Mouse (Mus musculus) mature B cell (primary cell): Measurements from ENCODE around the gene Mzf1.
"Not testable (repeated sequence)": the region's sequence is repeated elsewhere in the genome, so short reads cannot be mapped to it uniquely, and the experiment has no call there.

ENCODE experiments used
- in situ Hi-C: fragments of 300-500 bp; cut with MboI; formaldehyde crosslinking; loops from 2 replicates; pipeline ENCODE4 v1.14.3; 2019

The Mzf1 gene

GRCm38 (mm10) chr7:13054287-13055010, at the start of gene Mzf1:
Mzf1 (minus strand) TSS chr7:13054764.
- in situ Hi-C loops, result no loop called here

- in situ Hi-C loops, result no loop called here
Observed at GRCm38 (mm10) chr7:13095073-13095472, 40.5 kb upstream of the Mzf1 start, which contains the start of gene Vmn1r85. Vmn1r85 (minus strand) TSS chr7:13095173.

DNA sequence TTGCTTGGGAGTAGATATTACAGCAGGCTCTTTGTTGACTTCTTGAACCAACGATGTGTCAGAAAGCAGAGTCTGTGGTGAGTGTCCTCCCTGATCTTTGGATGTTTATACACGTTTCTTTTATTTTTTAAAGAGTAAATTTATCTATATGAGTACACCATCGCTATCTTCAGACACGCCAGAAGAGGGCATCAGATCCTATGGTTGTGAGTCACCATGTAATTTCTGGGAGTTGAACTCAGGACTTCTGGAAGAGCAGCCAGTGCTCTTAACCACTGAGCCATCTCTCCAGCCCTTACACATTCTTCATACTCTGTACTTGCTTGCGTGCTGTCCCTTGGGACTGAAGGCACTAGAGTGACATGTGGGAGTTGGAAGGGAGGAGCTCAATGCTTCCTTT, 17.7 kb upstream of the Mzf1 start:
- in situ Hi-C loops, result no loop called here

GRCm38 (mm10) chr7:13063399-13063798, 8.8 kb upstream of the Mzf1 start:
- in situ Hi-C loops, result not testable (repeated sequence)

GRCm38 (mm10) chr7:13059536-13059935, 5.0 kb upstream of the Mzf1 start:
- in situ Hi-C loops, result no loop called here

DNA sequence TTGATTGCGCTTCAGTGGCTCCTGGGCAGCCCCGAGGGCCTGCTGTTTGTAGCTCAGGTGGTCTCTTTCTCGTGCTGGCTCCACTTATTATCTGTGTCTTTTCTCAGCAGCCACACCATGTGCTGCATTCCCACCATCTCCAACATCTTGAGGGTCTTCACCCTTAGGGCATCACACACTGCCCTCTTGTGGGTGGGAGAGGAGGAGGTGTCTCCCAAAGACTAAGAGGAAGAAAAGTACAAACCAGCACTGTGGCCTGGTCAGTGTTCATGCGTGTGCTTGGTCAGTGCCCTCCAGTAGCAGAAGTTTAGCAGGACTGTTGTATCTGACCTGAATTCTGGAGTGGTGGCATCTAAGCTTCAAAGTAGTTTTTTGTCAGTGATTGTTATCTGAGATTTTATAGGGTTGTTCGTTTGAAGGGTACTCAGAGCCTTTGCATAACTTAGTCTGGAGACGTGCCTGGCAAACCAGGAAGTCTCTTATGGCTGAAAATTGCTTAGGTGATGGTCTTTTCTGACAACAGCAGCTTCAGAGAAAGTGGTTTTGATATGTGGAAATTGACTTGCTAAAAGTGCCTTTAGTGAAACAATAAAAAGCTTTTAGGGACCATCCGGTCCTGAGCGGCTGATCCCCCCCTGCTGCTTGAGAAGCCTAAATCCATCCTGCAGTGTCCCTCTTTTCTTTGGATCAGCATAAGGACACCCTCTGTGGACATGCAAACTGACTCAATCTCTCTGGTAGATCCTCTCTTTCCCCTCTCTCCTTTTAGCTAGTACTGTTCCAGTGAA, 2.5 kb upstream of the Mzf1 start:
- in situ Hi-C loops, result no loop called here

- in situ Hi-C loops, result no loop called here
Observed at GRCm38 (mm10) chr7:13053961-13054286, 640 bp downstream of the Mzf1 start.

DNA sequence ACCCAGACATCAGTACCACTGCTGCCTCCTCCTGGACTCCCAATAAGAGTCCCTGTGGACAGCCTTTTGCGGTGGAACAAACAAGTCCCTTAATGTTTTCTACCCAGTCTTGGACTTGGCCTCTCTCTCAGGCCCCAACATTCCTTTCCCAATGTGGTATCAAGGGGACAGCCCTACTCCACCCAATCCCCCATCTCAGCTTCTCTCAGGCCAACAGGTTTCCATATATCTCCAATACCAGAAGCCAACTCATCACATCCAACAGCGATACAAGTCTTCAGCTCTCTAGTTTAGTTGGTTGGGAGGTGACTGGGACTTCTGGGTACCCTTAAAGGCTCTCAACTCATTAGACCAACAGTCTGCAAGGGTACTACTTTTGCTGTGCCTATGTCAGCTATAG, 1.1 kb downstream of the Mzf1 start:
- in situ Hi-C loops, result no loop called here

DNA sequence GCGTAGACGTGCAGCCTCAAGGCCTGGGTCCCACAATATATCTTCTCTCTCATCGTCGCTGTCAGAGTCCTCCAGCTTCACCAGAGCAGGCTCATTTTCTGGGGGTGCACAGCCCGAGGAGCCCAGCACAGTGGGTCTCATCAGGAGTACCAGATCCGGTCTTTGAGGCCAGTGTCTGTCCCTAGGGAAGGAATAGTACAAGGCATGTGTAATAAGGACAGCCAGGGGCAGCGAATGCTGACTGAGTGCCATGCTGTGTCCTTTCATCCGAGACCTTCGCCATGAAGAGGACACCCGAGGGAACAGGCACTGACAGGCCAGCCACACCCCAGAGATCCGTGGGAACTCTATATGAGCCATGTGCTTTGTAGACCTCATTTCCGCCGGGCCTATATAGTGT, 1.6 kb downstream of the Mzf1 start:
- in situ Hi-C loops, result no loop called here

DNA sequence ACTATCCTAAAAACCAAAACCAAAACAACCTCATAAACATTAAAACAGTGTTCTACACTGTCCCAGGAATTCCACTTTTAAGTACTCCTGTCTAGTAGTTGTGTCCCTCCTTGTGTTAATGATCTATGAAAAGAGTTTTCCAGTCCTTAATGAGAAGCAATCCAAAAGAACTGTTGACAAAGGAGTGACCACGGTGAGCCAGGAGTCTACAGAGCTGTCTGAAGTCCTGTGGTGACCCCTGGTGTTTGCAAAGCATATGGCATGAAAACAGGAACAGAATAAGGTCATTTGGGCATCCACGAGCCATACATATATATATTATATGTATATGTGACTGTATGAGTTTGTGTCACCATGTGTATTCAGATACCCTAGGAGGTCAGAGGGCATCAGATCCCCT, 8.5 kb downstream of the Mzf1 start:
- in situ Hi-C loops, result no loop called here

DNA sequence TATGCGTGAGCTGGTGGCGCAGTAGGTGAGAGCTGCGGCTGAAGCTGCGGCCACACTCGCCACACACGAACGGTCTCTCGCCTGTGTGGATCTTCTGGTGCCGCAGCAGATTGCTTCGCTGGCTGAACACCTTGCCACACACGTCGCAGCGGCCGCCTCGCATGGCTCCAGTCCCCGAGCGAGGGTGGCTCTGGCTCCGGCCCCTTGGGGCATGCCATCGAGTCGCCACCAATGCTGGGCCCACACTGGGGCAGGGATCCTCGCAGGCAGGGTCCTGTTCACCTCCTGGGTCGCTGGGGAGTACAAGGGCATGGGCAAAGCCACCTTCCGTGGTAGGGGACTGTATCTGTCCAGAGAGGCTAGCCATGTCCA, 10.3 kb downstream of the Mzf1 start:
- in situ Hi-C loops, result loop anchor here (5.0 kb wide), 1 partner anchor 37 kb away; no protein-coding TSS in a partner anchor

DNA sequence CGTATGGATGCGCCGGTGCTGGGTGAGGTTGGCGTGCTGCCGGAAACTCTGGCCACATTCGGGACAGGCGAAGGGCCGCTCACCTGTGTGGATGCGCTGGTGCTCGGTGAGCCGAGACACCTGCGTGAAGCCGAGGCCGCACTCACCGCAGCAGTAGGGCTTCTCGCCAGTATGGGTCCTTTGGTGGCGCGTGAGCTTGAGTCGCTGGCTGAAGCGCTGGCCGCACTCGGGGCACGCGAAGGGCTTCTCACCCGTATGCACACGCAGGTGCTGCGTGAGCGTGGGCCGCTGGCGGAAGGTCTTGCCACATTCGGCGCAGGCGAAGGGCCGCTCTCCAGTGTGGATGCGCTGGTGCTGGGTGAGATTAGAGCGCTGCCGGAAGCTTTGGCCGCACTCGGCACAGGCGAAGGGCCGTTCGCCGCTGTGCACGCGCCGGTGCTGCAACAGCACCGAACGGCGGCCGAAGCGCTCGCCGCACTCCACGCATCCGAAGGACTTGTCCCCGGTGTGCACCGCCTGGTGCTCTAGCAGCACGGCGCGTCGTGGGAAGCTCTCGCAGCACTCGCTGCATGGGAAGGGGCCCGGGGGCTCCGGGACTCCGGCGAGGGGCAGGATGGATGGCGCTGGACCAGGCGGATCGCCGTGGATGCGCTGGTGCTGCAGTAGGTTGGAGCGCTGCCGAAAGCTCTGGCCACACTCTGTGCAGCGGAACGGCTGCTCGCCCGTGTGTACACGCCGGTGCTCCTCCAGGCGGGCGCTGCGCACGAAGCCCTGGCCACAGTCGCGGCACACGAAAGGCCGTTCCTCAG, 10.9 kb downstream of the Mzf1 start:
- in situ Hi-C loops, result loop anchor here (5.0 kb wide), 1 partner anchor 36 kb away; no protein-coding TSS in a partner anchor

DNA sequence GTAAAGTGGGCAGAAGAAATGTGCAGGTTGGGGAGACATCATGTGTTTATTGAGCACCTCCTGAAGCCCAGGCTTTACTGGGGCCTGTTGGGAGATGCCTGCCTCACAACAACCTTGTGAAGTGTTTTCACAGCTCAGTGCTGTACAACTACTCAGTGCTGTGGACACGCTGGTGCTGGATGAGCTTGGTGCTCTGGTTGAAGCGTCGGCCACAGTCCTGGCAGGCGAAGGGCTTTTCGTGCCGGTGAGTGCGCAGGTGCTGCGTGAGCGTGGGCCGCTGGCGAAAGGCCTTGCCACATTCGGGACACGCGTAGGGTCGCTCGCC, 11.5 kb downstream of the Mzf1 start:
- in situ Hi-C loops, result loop anchor here (5.0 kb wide), 1 partner anchor 36 kb away; no protein-coding TSS in a partner anchor

GRCm38 (mm10) chr7:13042511-13042910, 12.1 kb downstream of the Mzf1 start:
- in situ Hi-C loops, result loop anchor here (5.0 kb wide), 1 partner anchor 35 kb away; no protein-coding TSS in a partner anchor

DNA sequence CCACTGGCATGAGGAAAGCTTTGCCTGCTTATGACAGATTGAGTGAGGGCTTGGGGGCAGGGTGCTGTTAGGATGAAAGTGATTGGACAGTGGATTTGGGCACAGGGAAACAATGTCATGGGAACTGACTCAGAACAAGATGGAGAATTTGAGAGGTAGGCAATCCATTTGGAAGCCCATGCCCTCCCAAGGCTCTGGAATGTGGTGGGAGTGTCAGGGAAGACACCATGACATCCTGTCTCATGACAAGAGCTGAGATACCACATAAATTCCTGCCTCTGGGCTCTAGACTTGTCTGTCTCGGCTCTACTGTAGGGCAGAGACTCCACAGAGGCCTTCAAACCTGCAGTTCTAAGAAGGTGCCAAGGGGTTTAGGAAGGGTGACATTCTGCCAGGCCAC, 13.3 kb downstream of the Mzf1 start:
- in situ Hi-C loops, result loop anchor here (5.0 kb wide), 1 partner anchor 34 kb away; no protein-coding TSS in a partner anchor

DNA sequence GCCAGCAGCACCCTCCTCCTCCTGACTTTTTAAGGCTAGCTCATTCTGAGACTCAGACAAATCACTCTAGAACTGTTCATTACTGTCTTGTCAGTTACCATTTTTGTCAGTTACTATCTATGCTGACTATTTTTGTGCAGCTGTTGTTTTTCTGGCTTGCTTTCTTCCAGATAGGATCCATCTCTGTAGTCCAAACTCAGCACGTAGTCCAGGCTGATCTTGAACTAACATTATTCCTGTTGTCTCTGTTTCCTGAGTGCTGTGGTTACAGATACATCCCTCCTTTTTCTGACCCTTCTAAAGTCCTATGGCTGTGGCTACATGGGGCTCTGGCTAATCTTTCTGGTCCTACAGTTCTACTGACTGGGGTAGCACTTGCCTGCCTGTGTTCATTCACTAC, 15.4 kb downstream of the Mzf1 start:
- in situ Hi-C loops, result no loop called here

- in situ Hi-C loops, result no loop called here
Observed at GRCm38 (mm10) chr7:13038621-13039169, 15.9 kb downstream of the Mzf1 start.

DNA sequence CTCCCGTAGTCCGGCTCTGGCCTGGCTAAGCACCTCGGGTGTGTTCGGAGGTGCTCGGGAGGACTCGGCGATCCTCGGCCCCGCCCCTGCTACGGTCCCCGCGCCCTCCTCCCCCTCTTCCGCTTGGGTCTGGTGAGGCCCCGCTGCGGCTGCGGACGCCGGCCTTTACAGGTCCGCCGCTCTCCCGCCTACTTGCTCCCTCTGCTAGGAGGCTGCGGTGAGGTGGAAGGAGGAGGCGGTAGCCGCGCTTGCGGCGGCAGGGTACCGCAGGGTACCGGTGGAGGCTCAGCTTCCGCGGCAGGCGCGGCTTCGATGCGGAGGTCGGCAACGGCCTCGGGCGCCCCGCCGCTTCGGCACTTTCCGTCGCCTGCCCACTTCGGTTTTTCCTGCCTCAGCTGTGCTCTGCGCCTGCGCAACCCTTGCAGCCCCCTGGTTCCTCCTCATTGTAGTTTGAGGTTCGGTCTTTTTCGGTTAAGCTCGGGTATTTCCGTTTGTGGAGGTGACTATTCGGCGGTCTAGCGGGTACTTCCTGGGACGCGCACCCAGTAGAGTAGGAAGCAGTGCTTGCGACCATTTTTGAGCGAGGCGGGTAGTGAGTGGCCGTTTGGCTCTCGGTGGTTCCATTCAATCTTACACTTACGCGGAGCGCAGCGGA, 16.5 kb downstream of the Mzf1 start, which contains the start of gene Ube2m:
Gene Ube2m, minus strand, starts transcription at position 375 of the 655 bp plus-strand sequence.
- in situ Hi-C loops, result no loop called here

DNA sequence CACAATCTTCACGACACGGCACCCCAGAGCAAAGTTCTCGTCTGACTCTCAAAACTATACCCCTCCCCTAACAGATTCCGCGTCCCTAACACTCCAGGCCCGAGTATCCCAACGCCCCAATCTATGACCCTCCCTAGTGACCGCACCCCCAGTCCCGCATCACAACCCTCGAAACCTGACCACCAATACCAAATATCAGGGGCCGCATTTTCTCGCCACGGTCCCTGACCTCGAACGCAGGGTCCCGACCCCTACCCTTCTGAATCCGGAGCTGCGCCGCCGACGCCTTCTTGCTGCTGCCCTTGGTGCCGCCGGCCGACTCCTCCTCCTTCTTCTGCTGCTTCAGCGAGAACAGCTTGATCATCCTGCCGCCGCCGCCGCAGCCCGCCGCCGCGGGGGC, 17.2 kb downstream of the Mzf1 start:
- in situ Hi-C loops, result no loop called here

DNA sequence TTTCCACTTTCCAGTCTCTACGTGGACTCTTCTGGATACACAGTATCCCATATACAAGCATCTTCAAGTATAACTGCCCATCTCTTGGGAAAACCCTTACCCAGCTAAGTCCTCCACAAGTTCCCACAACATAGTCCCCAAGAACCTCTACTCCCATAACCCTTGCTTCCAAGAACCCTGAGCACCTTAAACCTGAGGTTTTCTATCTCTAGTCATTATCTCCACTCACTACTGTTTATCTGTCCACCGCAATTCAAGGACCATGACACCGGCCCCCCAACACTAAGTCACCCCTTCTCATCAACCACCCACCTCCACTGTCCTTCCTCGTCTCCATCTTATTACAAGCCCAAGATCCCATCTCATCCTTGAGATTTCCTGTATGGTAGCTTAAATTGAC, 17.8 kb downstream of the Mzf1 start:
- in situ Hi-C loops, result no loop called here

GRCm38 (mm10) chr7:13035211-13035855, 19.2 kb downstream of the Mzf1 start:
- in situ Hi-C loops, result no loop called here
